Mouse (Mus musculus) urinary bladder, postnatal 25 days (tissue): ENCODE results near the gene Arhgap23.

Source experiments
- DNase-seq: peaks from one replicate; pipeline ENCODE4 v3.0.0; 2022; ENCODE audit warnings: low spot score

The Arhgap23 gene

DNA sequence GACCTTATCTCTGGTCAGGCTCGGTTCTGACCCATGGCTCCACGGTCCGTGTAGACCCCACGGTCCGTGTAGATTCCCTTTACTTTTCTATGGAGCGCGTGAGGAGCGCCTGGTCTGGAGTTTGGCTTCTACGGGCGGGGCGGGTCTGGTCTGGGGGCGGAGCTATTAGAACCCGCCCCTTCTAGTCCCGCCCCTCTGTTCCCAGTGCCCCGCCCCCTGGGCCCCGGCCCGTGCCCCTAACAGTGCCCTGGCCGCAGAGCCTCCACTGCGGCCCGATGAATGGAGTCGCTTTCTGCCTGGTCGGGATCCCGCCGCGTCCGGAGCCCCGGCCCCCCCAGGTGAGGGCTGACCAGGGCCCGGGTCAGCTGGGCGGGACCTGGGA is at the start of gene Arhgap23:
TSS of gene Arhgap23 (plus strand) at position 204 of the 382 bp plus-strand sequence.
- peak; percentile 64 for DNase-seq

DNA sequence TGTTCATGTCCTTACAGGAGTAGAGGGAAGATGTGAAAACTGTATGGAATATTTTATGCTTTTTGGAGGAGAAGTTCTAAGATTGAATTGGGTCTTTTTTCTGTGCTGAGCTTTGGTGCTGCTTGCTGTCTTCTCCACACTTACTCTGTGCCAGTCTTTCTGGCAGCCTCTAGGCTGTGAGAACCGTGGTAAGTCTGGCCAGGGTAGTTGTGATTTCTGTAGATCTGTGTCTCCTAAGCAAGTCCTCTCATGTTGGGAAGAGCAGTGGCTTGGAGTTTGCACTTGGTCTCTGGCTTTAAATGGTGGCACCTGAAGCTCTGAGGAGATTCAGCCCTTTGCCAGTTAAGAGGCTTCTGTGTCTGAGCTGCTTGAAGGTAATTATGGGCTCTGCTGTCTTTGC is 49.8 kb upstream of the Arhgap23 start:
- DNase-seq, result no peak

DNA sequence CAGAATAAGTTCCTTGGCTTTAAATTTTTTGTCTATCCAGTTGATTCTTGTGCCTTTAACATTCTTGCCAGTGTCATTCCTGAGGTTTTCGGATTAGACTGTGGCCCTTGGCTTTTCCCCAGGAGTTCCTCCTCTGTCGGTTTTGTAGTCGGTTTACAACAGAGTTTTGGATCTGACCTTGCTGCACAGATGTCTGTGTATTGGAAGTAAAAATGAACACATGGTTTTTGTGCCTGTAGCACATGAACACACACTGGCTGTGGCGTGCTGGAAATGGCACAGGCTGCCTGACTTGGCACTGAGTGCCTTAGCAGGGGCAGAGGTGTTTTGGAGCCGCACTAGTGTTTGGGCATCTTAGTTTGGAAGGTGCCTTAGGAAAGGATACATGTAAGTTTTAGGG is 46.8 kb upstream of the Arhgap23 start:
- no peak for DNase-seq

DNA sequence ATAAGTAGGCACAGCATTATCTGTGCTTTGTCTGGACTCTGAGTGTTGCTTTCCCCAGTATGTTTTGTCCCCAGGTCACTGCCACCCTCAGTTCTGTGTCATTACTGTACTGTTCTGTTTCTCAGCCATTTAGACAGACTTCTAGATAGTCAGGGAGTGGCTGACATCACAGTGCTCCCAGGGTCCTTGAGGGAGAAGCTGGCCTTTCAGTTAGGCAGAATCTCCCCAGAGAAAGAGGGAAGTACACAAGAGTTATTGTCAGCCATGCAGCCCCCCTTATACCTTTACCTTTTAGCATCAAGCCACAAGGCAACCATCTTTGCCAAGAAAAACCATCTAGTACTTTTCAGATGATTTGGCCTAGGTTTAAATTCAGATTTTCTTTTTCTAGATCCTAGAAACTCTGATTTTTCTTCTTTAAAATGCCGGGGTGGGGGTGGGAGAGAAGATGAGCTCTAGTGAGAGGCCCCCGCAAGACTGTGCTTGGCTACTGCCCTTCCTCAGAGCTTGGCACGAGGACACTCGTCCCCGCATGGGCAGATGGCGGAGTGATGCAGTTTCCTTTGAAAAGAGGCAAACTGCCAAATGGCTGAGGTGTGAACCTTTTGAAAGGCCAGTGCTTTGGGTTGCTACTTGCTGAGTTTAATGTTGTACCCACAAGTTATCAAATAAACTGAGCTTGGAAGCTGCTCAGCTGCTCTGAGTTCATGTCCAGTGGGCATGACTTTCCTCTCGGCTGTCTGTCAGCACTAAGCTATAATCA is 44.8 kb upstream of the Arhgap23 start:
- no peak for DNase-seq

DNA sequence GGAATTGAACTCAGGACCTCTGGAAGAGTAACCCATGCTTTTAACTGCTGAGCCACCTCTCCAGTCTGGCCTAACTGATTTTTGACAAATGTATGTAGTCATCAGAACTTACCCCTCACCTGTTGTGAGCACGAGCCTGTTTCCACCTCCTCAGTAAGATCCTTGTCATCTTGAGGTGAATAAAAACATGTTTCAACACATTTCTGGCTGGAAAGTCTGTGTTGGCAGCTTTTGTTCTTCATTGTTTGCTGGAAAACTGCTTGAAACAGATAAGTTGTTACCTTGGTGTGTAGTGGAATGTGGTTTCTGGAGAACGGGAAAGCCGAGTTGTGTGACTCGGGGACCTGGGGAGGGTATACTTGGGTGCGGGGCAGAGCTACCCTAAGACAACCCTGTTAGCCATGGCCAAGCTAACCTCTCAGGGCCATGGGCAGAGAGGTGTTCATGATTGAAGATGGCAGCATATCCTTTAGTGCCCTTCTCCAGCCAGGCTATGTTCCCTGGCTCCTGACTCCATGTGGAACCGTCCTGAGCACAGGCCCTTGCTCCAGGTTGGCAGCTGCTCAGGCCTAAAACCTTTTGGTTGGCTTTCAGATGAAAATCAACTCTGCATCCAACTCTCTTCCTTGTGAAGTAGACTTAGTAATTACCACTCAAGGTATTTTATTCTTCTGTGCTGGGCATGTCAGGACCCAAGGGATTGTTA is 43.0 kb upstream of the Arhgap23 start:
- no peak for DNase-seq

DNA sequence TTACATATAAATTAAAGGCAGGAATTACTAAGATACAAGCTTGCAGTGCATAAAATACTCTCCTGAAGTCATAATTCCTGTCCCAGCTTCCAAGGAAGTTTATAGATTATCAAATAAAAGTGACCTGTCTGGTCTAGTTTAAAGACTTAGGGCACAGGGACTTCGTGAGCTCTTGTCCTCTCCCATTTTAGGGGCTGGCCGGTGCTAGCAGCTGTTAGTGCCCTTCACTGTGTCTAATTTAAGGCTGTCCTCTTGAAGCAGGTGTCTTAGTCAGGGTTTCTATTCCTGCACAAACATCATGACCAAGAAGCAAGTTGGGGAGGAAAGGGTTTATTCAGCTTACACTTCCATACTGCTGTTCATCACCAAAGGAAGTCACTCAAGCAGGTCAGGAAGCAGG is 41.9 kb upstream of the Arhgap23 start:
- no peak for DNase-seq

DNA sequence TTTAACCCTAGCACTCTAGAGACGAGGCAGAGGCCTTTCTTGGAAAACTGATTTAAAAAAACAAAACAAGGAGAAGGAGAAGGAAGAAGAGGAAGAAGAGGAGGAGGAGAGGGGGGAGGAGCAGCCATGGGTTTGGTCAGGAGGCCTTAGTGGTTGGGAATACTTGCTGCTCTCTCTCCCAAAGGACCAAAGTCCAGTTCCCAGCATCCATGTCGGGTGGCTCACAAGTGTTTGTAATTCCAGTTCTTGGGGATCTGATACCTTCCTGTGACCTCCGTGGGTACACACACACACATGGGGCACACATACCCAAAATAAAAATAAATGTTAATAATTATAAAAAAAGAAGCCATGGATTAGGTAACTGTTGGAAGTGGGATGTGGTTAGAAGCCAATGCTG is 35.3 kb upstream of the Arhgap23 start:
- no peak for DNase-seq

DNA sequence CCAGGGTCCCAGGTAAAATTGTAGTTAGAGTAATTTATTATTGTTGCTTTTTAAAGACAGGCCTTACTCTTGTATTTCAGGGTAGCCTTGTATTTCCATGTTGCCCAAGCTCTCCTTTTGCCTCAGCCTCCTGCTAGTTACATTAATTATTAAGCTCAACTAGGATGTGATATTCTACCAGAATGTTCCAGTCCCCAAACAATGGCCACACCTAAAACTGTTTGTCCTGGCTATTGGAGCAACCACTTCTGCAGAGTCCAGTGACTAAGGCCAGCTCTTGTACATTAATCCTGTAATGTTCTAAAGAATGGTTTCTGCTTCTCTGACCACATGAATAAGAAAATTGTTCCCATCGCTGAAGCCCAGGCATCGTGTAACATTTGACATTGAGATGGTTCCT is 32.3 kb upstream of the Arhgap23 start:
- no peak for DNase-seq

DNA sequence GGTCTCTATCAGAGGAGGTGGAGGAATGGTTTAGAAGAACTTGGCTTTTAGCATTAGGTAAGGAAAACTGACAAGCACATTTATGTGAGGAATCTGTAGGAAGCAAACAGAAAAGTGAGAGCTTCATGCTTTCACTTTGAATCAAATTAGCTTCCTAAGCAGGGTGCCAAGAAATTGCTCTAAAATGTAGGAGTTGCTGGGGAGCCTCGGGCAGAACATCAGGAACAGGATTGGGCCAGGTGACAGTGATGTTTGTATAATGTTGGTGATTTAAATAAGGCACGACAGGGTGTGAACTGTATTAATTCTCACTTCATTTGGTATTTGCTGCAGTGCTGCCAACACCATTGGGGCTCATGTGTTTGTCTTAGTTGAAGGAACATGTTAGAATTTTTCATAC is 31.6 kb upstream of the Arhgap23 start:
- no peak for DNase-seq

DNA sequence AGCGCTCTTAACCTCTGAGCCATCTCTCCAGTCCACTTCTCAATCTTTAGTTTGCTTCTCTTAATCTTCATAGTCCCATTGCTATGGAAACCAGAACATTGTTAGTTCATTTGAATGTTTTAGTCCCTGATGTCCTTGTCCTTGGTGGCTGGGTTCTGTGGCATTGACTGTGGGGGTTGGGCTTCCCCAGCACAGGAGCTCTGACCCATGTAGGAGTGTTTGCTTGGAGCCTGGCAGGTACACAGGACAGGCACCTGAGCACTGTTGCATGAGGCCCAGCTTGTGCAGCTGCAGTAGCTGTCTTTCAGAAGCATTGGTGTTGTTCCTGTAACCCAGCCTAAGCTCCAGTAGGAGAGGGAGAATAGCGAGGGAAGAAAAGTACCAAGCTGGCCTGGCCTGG is 27.5 kb upstream of the Arhgap23 start:
- DNase-seq, result no peak

DNA sequence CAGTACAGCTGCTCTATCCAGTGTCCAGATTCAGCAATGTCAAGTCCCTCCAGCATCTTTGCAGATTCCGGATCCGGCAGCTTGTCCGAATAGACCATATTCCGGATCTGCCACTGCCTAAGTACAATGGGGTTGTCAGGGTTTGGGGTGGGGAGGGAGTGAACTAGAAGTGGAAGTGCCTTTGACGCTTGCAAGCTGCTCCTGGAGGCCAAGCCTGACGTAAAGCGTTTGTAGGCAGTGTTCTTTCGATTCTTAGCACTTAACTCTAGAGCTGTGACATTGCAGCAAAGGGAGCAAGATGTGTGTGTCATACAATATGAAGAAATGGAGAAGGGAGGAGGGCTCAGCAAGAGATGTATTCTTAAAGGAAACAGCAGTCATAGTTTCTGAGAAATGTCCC is 26.2 kb upstream of the Arhgap23 start:
- DNase-seq, result no peak

DNA sequence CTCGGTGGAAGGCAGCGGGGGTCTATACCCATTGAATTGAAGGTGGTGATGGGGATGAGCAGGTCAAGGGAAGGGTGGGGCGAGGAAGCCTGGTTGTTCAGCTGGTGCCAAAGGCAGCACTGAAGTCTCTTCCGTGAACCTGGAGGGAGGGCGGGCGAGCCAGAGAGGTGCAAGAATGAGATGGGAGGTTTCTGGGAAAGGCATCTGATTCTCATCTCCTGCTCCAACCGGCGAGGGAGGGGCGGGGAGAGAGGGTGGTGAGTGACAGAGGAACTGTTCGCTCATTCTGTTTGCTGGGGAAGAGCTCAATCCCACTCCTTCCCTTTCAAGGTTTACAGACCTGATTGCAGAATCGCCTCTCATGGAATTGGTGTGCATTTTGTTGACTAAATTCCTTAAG is 21.7 kb upstream of the Arhgap23 start:
- DNase-seq, result no peak

DNA sequence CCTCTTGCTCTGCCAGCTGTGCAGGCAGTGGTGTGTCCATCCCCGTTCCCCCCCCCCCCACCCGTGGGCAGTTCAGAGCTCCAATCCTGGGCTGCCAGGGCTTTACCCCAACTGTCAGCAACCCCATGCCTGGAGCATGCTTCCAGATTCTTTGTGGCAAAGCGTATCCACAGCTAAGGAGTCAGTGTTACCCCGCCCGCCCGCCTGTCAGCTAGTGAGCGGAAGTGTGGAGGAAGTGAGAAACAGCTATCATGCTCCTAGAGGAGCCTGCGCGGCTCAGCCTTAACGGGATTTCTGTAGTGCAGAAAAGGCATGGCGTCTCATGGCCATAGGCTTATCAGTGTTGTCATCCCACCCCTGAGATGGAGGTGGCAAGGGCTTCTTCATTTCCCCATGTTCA is 21.2 kb upstream of the Arhgap23 start:
- DNase-seq, result no peak

DNA sequence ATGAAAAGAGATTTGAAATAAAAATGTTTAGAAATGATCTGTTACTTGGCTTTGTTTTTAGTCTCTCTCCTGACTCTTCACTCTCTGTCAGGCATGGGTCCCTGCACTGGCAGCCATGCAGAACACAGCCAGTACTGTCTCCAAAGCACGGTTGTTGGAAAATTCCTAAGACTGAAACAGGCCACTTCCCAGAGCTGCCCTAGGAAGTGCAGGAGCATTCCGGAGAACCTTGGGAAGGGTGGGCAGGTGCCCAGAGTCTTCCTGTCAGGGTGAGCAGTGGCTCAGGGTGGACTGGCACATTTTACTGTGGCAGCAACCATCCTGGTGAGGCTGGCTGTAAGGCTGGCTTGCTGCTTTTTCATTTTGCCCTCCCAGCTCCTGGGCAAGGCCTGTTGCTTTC is 16.8 kb upstream of the Arhgap23 start:
- DNase-seq, result no peak

DNA sequence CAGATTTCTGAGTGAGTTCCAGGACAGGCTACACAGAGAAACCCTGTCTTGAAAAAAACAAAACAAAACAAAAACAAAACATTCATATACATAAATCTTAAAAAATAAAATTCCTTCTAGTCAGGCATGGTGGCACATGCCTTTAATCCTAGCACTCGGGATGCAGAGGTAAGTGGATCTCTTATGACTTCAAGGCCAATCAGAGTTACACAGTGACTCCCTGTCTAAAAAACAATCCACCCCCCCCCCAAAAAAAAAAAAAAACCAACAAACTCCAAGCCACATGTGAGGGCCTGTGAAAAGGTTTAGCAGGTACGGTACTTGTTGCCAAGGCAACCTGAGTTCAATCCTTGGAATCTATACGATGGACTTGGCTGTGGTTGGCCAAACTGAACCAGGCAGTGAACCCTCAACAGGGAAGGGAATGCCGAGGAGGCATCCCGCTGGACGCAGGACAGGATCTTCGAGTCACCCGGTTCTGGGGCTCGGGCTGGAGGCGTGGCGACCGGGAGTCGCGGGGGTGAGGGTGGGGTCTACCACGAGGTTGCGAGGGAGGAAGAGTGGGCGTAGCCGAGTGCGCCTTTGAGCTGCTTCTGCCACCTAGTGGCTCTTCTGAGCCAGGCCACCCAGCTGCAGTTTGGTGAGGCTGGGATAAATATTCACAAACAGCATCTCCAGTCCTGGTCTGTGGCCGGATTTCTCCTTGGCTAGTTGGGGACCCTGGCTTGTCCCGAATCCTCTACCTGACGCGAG is 15.2 kb upstream of the Arhgap23 start:
- DNase-seq, result peak; percentile 67

DNA sequence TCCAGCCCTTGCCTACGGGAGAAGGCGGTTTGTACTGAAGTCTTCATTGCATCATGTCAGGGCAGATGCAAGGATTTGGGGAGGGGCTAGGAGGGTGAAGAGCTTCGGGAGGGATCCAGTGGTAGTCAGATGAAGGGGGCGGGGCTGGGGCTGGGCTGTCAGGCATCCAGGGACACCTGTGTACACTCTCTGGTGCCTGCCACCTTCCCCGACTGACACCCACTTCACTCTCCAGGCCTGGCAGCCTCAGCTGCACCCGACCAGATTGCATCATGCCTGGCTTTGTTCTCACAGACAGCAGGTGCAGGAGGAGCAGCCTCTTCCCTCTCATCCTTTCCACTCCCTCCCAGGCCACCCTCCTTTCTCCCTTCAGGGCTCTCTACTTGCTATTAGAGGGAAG is 14.3 kb upstream of the Arhgap23 start:
- no peak for DNase-seq

DNA sequence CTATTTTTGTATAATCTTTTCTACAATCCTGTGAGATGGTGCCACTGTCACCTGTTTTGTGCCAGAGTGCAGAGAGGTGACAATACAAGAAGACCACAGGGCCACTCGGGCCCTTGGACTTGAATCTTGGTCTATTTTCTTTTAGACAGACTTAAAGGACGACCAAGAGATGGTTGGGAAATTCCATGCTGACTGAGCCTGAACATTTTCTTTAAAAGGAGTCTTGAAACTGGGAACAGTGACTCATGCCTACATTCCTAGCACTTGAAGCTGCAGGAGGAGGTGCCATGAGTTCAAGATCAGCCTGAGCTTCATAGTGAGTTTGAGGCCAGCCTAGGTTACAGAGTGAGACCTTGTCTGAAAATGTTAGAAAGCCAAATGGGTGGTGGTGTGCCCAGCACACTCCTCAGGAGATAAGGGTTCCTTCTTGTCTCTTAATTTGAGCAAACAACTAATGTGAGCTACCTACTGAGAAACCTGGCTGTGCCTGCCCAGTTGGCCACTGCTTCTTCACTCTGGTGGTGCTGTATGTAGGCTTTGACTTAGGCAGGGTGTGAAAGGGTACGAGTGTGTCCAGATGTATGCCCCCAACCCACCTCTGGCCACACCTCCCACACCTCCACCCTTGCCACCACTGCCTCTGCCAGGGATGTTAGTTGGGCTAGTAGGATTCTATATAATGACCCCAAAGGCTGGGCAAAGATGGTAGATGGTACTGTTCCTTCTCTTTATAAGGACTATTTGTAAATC is 13.5 kb upstream of the Arhgap23 start:
- no peak for DNase-seq

DNA sequence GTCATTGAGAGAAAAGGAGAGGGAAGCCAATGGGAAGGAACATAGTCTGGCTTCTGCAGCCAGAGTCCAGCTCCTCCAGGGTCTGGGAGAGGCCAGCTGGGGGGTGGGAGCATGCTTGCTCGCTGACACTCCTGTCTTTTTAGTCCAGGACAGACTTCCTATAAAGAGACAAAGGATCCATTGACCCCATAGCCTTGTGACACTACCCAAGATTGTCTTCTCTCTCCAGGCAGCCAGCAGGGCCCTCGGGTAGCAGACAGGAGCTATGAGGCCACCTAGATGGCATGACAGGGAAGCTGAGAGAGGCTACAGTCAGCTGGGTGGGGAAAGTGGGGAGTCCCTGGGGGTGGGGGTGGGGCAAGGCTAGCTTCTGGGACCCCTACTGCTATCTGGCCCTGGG is 12.6 kb upstream of the Arhgap23 start:
- DNase-seq, result no peak

DNA sequence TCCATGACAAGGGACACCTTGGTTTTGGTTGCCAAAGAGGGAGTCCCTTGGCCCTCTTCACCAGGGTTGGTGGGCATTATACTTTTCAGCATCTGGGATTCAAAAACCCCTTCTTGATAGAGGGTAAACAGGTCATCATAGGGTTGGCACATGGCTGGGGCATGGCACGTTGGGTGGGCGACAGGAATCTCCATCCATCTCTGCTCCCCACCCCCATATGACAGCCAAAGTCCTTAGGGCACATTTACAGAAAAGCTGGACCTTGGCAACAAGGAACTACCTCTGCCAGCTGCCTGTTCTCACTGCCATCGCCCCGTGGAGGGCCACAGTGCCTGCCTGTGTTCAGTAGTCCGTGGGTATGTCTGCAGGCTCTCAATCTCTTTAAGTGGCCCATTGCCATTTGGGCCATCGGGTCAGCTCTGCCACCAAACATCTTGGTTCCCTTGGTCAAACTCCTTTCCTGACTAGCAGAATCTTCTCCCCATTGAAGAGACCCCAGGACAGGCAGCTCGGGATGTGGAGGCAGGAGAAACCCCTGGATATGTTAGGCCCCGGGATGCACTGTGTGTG is 11.6 kb upstream of the Arhgap23 start:
- DNase-seq, result no peak

DNA sequence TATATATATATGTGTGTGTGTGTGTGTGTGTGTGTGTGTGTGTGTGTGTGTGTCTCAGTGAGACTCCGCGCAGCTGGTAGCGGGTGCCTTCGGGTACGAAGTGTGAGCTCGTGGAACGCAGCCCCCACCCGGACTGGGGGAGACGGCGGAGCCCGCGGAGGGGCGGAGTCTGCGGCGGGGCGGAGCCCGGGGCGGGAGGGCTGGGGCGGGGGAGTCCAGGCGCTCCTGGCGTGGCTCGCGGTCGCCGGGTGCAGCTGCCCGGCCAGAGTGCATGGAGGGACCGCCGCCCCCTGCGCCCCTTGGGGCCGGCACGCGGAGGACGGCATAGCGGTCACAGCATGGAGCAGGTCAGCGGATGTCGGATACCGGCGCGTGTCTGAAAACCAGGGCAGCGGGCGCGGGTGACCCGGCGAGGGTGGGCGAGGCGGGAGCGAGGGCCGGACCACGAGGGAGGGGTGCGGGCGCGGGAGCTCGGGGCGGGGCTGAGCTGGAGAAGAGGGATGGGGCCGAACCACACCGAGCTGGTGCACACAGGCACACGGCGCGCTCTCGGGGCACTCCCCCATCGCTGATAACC is 11.1 kb upstream of the Arhgap23 start:
- DNase-seq, result peak; percentile 35

DNA sequence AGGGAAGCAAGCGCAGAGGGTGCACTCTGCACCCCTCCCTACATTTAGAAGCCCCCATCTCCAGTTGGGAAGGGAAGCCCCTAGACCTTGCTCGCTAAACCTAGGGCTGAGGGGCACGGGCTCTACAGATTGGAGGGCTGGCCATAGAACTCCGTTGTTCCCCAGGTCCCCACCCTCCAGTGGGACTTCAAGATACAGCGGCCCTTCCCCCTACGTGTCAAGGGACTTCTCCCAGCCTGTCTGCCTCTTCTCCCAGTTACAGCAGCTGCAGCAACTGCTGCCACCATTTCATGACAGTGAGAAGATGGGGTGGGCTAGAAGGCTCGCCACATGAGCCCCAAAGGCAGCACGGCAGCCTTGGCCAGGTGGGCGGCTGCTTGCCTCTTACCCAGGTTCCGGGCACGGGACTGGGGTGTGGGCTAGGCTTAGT is 10.6 kb upstream of the Arhgap23 start:
- DNase-seq, result no peak
